Mouse (Mus musculus) right cerebral cortex, adult 18-20 months (tissue): Measurements from ENCODE around the gene Lexm.

Source experiments
- DNase-seq: peaks from one replicate; pipeline ENCODE4 v3.0.0; 2022; ENCODE audit warnings: mixed read lengths

Lexm gene

GRCm38 (mm10) chr4:106581176-106581864 lies 35.7 kb downstream of the Lexm start:
- DNase-seq: peak; percentile 32

DNA sequence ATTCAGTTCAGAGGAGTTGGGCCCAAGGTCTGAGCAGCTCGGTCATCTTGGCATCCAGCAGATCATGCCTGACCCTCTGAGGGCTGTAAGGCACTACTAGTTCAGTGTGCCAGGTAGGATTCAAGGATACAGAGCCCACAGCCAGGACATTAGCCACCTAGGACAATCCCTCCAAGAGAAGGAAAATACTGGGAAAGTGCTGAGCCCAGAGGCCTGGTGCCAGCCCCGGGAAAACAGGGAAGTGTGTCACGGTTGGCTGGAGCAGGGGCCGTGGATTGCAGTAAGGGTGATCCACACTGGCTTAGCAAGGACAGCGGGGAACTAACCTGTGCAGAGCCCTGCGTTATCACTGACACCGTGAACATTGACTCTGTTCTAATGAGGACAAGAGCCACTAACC lies 39.5 kb downstream of the Lexm start:
- no peak for DNase-seq

GRCm38 (mm10) chr4:106575022-106575421 lies 42.0 kb downstream of the Lexm start:
- DNase-seq: no peak

DNA sequence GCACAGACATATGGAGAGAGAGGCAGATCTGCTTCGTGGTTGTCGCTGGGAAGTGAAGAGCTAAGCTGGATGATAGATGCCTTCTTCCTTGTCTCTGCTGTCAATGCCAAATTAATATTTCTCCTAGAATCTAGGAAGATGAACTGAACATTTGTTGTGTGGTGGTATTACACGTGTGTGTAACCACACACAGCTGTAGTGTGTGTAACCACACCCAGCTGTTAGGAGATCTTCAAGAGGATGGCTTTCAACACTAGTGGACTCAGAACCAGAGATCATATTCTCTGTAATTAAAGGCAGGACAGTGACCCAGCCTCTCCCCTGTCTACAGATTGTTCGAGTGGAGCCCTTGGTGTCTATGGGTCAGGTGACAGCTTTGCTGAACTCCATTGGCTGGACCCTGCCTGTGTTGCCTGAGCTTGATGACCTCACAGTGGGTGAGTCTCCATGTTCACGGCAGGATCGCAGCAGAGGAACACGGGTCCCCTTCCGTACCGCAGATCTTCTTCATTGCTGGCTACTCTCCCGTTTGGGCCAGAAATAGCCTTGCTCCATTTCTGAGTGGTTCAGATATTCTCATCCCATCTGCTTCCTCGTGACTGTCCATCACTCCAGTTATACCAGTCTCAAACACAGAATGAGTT lies 45.8 kb downstream of the Lexm start:
- DNase-seq: no peak

DNA sequence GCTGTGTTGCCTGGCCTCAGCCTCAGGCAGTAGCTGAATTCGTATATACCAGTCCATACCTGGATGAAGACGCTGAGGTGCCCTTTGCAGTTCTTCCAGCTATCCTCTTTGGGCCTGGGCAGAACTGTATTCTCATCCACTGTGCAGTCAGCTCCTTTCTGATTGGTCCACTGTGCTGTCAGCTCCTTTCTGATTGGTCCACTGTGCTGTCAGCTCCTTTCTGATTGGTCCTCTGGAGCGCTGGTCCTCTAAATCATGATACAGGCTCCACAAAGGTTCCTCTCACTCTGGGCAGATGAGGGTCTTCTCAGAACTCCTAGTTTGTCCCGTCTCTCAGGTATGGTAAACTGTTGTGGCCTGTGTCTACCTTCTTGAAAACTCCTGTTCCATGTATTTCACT lies 47.4 kb downstream of the Lexm start:
- no peak for DNase-seq

DNA sequence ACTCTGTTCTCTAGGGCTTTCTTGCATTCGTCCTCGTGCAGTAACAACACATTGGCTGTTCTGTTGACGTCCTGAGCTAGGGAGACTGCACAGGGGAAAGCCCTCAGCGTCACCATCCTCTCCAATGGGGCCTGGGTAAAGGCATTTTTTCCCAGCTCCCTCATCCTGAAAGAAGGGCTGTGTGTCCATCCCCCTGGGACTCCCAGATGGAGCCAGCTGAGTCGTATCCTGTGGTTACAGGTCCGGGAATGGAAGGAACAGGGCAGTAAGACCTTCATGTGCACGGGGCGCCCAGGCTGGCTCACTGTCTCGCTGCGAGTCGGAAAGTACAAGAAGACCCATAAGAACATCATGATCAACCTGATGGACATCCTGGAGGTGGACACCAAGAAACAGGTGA lies 52.9 kb downstream of the Lexm start:
- no peak for DNase-seq

DNA sequence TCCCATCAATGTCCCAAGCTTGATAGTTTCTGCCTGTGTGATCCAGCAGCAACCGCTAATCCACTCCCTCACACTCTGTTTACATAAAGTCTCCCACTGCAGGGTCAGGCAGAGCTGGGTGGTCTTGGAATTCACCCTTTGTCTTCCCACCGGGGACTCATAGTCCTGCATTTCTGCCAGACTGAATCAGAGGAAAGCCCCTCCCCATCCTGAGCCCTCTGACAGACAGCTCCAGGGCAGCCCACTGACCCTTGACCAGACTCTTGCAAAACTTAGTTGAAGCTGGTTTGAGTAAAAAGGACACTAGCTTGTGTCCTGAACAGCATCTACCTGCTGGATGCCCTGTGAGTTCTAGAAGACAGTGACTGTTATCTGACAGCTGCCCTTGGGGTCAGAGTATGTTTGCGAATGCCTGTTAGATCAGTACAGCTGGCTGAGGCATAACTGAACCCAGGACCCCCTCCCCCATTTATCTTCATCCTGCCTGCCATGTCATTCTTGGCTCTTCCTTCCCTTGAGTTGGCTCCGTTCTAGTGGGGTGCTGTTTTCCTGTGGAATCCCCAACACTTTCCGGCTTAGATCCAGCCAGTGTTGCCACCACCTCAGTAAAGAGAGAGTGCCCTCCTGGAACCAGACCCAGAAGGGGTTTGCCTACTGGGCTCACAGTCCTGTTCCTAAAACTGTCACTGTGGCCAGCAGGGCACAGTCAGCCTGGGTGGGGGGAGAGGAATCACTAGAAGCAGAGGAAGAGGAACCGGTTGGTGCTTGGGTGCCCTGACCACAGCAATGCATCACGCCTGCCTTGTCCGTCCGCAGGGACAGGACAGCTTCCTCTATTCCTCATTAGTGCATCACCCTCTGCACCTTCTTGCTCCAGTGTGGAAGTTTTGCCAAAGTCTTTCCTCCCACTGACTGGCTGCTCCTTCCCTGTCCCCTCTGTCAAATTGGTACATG lies 53.9 kb downstream of the Lexm start:
- no peak for DNase-seq

DNA sequence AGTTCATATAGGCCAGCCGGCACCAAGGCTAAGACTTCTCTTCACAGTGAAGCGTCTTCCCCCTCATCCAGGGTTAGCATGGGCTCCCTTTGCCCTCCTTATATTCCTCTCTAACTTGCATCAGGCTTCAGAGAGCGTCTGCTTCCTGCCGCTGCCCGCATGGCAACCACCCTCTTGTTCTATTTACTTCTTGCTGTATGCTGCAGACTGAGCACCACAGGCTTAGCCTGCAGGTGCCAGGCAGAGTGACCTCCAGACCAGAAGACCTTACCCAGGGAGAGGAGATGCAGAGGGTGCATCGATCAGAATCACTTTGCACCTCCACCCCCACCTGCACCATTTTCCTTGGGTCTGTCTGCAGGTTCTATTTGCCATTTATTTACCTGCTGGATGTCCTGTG lies 55.0 kb downstream of the Lexm start:
- no peak for DNase-seq

- DNase-seq: peak; percentile 98
These were observed 55.9 kb downstream of the Lexm start, which contains the start of gene Dhcr24 for GRCm38 (mm10) chr4:106560846-106561781. Dhcr24 (plus strand) TSS chr4:106561038.

GRCm38 (mm10) chr4:106560213-106560845 lies 56.7 kb downstream of the Lexm start:
- DNase-seq: no peak

GRCm38 (mm10) chr4:106559343-106560212 lies 57.5 kb downstream of the Lexm start:
- no peak for DNase-seq

DNA sequence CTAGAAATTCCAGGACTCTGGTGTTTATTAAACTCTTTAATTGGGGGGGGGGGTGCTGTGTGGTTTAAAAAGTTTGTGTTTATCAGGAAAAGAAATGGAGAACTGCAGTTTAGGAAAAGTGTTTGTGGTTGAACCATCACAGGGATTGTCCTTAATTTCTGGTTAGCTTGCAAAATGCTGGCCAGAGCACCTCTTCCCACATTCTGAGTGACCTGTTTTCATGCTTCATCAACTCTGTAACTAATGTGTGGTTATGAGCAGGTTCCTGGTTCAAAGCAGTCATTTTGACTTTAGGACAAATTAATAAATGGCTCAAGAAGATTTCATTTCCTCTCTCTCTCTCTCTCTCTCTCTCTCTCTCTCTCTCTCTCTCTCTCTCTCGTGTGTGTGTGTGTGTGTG lies 59.1 kb downstream of the Lexm start:
- DNase-seq: no peak

GRCm38 (mm10) chr4:106557262-106557661 lies 59.8 kb downstream of the Lexm start:
- no peak for DNase-seq

DNA sequence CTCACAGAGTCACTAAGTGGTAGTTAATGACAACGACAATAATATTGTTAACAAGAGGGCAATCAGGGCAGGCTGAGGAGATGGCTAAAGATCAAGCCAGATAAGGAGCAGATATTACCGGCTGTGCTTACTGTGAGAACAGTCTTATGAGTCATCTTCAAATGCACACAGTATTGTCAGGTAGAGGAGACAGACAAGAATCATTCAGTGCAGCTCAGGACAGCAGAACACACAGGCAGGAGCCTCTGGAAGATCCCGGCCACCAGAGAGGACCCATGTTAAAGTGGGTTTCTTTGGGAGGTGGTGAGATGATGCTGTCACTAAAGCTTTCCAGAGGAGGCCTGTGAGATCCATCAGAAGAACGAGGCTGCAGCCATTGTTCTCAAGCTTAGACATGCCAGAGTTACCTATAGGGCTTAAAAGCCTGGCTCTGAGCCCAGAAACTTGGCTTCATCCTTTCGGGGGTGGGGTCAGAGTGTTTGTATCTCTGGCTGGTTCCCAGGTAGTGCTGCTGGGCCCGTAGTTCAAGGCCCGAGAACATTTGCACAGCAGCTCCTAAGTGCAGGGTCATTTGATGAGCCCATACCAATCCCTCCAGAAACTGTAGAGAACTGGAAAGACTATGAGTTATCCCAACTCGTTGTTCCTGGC lies 66.4 kb downstream of the Lexm start:
- DNase-seq: no peak

GRCm38 (mm10) chr4:106548113-106548512 lies 68.9 kb downstream of the Lexm start:
- DNase-seq: no peak

- DNase-seq: no peak
These were observed 70.1 kb downstream of the Lexm start for GRCm38 (mm10) chr4:106546896-106547295.

- no peak for DNase-seq
These were observed 71.1 kb downstream of the Lexm start for GRCm38 (mm10) chr4:106545817-106546373.

GRCm38 (mm10) chr4:106542211-106542610 lies 74.8 kb downstream of the Lexm start:
- no peak for DNase-seq

GRCm38 (mm10) chr4:106541491-106541890 lies 75.5 kb downstream of the Lexm start:
- DNase-seq: no peak
